Mouse (Mus musculus): ENCODE data around the gene Scn8a.

DNA sequence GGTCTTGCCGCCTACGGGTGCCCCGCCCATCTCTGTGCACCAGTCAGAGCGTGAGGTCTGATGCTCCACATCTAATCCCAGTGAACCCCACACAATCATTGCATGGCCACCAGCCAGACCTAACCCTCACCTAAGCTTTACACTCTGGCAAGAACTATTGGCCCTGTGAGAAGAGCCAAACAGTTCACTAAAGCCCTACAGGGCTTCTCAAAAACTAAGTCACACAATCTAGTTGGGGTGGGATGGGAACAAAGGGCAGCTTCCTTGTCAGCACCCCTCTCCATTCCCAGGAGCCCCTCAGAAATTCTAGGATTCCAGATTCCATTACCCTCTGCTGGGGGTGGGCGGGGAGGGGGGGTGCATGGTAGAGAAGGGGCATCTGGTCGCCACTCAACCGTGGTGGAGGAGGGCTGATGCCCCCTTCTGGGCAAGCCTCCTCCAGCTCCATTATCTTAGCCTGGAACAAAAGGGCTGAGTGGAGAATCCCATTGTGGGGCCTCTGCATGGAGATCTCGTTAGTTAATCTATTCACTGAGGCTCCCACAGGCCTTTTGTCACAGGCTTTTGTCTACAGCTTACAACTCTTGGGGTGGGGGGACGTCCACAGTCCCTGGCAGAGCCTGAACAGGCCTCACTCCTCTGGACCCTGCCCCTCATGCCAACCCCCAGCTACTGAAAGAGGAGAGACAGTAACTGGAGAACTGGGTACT is 190.1 kb downstream of the Scn8a start:
- no peak for TF ChIP-seq CTCF (IDR thresholded peaks at IDR 0.05; ENCODE audit: extremely low read depth, insufficient read length, insufficient replicate concordance, low read depth, low read length)
- TF ChIP-seq POLR2A (IDR thresholded peaks at IDR 0.05; ENCODE audit: low read depth, low read length) = no peak

Data from small intestine, adult 2 months (tissue).